Mouse (Mus musculus): ENCODE results near the gene Mrpl52. TPM values are rescaled to one million over a fixed set of nuclear protein-coding genes. Genes with fewer than 3 reads are reported as not detected.

Mrpl52 gene
- polyA plus RNA-seq, 1 experiment from 2014 or later = 40.3 TPM

DNA sequence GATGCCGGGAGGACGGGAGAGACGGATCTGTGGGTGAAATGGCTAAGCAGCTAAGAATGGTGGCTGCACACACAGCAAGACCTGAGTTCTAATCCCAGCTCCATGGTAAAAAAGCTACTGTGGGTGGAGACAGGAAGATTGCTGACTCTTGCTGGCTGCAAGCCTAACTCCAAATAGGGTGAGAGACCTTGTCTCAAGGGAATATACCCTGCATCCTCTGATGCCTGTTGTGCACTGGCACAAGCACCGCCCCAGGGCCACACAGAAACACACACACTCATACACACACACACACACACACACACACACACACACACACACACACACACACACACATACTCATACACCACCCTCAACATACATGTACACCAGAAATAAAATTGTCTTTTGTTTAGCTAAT, 9.9 kb upstream of the Mrpl52 start:
- H3K79me2 ChIP-seq (ENCODE audit: inconsistent target) = no peaks in the 10 kb centered on the region
- H3K36me3 ChIP-seq (ENCODE audit: inconsistent target) = no peaks in the 10 kb centered on the region
- WGBS (ENCODE audit: missing documents) = 92% methylated on average over 4 of the region's 4 CpGs
- H3K4me3 ChIP-seq (ENCODE audit: inconsistent target) = no peak overlapping the region
- no peak overlapping the region for H3K27ac ChIP-seq

GRCm38 (mm10) chr14:54417623-54418081, 9.1 kb upstream of the Mrpl52 start, which contains the start of gene Slc7a7:
Gene Slc7a7 (minus strand): TSS chr14:54417780.
- H3K27ac ChIP-seq = no peak within 1 kb of the TSS
- 41% methylated on average over 19 of the region's 19 CpGs for WGBS (ENCODE audit: missing documents)
- no peak within 1 kb of the TSS for H3K4me3 ChIP-seq (ENCODE audit: inconsistent target)
- H3K79me2 ChIP-seq (ENCODE audit: inconsistent target) = no peaks in the 10 kb centered on the region
- H3K36me3 ChIP-seq (ENCODE audit: inconsistent target) = no peaks in the 10 kb centered on the region

- H3K36me3 ChIP-seq (ENCODE audit: inconsistent target) = no peaks in the 10 kb centered on the region
- no peak overlapping the region for H3K27ac ChIP-seq
- H3K79me2 ChIP-seq (ENCODE audit: inconsistent target) = no peaks in the 10 kb centered on the region
- no peak overlapping the region for H3K4me3 ChIP-seq (ENCODE audit: inconsistent target)
- 97% methylated on average over 2 of the region's 2 CpGs for WGBS (ENCODE audit: missing documents)
Observed at GRCm38 (mm10) chr14:54421014-54421413, 5.7 kb upstream of the Mrpl52 start.

GRCm38 (mm10) chr14:54423406-54423805, 3.3 kb upstream of the Mrpl52 start:
- H3K36me3 ChIP-seq (ENCODE audit: inconsistent target) = no peaks in the 10 kb centered on the region
- H3K4me3 ChIP-seq (ENCODE audit: inconsistent target) = no peak overlapping the region
- no peaks in the 10 kb centered on the region for H3K79me2 ChIP-seq (ENCODE audit: inconsistent target)
- WGBS (ENCODE audit: missing documents) = 60% methylated on average over 5 of the region's 5 CpGs
- H3K27ac ChIP-seq = no peak overlapping the region

DNA sequence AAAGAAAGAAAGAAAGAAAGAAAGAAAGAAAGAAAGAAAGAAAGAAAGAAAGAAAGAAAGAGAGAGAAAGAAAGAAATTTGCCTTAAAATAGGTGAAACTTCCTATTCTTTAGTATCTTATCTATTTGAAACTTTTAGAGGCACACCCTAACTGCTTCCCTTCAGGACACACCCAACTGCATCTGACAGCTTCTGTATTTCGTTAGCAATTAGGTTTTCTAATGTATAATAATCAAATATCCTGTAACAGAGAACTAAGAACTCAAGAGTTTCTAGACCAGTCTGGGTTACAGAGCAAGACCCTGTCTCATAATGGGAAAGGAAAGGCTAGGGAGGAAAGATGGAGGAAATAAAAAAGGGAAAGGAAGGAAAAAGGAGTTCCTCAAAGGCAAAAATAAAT, 2.1 kb upstream of the Mrpl52 start:
- Histone ChIP-seq H3K36me3 (ENCODE audit: inconsistent target) (peaks cover 6% of the 10 kb centered on the region; the same call in 1 of the 2 replicates), H3K79me2 (ENCODE audit: inconsistent target) (no peaks in the 10 kb centered on the region), H3K4me3 (ENCODE audit: inconsistent target) (no peak overlapping the region), H3K27ac (no peak overlapping the region)
- WGBS (ENCODE audit: missing documents) = 71% methylated on average over 1 of the region's 1 CpGs

- Histone ChIP-seq H3K27ac (no peak overlapping the region), H3K4me3 (ENCODE audit: inconsistent target) (no peak overlapping the region), H3K36me3 (ENCODE audit: inconsistent target) (peaks cover 6% of the 10 kb centered on the region; the same call in 1 of the 2 replicates), H3K79me2 (ENCODE audit: inconsistent target) (no peaks in the 10 kb centered on the region)
- 100% methylated on average over 1 of the region's 1 CpGs for WGBS (ENCODE audit: missing documents)
Observed at GRCm38 (mm10) chr14:54425540-54425939, 1.2 kb upstream of the Mrpl52 start.

- Histone ChIP-seq H3K27ac (peak overlapping the region; percentile 82), H3K4me3 (ENCODE audit: inconsistent target) (peak overlapping the region; percentile 46), H3K36me3 (ENCODE audit: inconsistent target) (peaks cover 6% of the 10 kb centered on the region; the same call in 1 of the 2 replicates), H3K79me2 (ENCODE audit: inconsistent target) (no peaks in the 10 kb centered on the region)
- WGBS (ENCODE audit: missing documents) = 26% methylated on average over 14 of the region's 14 CpGs
Observed at GRCm38 (mm10) chr14:54426003-54426688, 563 bp upstream of the Mrpl52 start.

GRCm38 (mm10) chr14:54427696-54428095, 987 bp downstream of the Mrpl52 start:
- no peak overlapping the region for H3K4me3 ChIP-seq (ENCODE audit: inconsistent target)
- 83% methylated on average over 7 of the region's 7 CpGs for WGBS (ENCODE audit: missing documents)
- H3K79me2 ChIP-seq (ENCODE audit: inconsistent target) = no peaks in the 10 kb centered on the region; the same call in 1 of the 2 replicates
- no peak overlapping the region for H3K27ac ChIP-seq
- H3K36me3 ChIP-seq (ENCODE audit: inconsistent target) = peaks cover 6% of the 10 kb centered on the region; the same call in 1 of the 2 replicates

GRCm38 (mm10) chr14:54428421-54428820, 1.7 kb downstream of the Mrpl52 start:
- 92% methylated on average over 5 of the region's 5 CpGs for WGBS (ENCODE audit: missing documents)
- no peak overlapping the region for H3K4me3 ChIP-seq (ENCODE audit: inconsistent target)
- H3K36me3 ChIP-seq (ENCODE audit: inconsistent target) = peaks cover 6% of the 10 kb centered on the region; the same call in 1 of the 2 replicates
- H3K79me2 ChIP-seq (ENCODE audit: inconsistent target) = no peaks in the 10 kb centered on the region; the same call in 1 of the 2 replicates
- no peak overlapping the region for H3K27ac ChIP-seq

GRCm38 (mm10) chr14:54429332-54430093, 2.8 kb downstream of the Mrpl52 start:
- Histone ChIP-seq H3K36me3 (ENCODE audit: inconsistent target) (peaks cover 6% of the 10 kb centered on the region; the same call in 1 of the 2 replicates), H3K27ac (no peak overlapping the region), H3K4me3 (ENCODE audit: inconsistent target) (no peak overlapping the region), H3K79me2 (ENCODE audit: inconsistent target) (no peaks in the 10 kb centered on the region; the same call in 1 of the 2 replicates)
- 89% methylated on average over 7 of the region's 7 CpGs for WGBS (ENCODE audit: missing documents)

DNA sequence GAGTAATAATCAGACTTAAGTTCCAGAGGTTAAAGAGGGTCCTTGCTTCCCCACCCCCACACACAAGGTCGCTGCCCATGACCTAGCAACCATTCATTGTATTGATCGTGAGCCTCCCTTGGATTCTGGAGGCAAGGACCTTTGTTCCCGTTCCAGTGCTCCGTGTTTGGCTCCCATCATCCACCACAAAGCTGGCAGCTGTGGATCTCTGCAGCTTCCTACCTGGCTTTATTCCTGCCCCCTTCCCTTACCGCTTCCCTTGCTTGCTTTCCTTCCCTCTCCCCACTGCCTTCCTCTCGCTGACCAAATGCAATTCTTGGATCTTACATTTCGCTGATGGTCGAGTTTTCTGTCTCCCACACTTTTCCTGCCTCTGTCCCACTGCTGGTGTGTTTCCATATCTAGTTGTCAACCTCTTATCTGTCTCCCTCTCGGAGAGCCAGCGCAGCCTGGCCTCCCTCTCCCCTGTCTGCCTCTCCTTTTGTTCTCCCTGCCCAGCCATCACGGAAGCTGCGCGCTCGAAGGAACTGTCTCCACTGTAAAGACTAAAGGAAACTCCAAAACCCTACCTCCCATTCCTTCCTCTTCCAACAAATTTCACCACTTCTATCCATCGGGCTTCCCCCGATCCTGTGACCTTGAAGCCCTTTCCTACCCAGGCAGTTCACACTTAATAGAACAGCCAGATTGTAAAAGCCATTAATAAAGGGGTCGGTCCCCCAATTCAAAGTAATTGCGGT, 3.9 kb downstream of the Mrpl52 start:
- Histone ChIP-seq H3K79me2 (ENCODE audit: inconsistent target) (no peaks in the 10 kb centered on the region; the same call in 1 of the 2 replicates), H3K4me3 (ENCODE audit: inconsistent target) (no peak overlapping the region), H3K27ac (no peak overlapping the region), H3K36me3 (ENCODE audit: inconsistent target) (peaks cover 6% of the 10 kb centered on the region; the same call in 1 of the 2 replicates)
- WGBS (ENCODE audit: missing documents) = 83% methylated on average over 18 of the region's 18 CpGs

- H3K4me3 ChIP-seq (ENCODE audit: inconsistent target) = no peak within 1 kb of the TSS
- H3K36me3 ChIP-seq (ENCODE audit: inconsistent target) = peaks cover 6% of the 10 kb centered on the region; the same call in 1 of the 2 replicates
- no peak within 1 kb of the TSS for H3K27ac ChIP-seq
- WGBS (ENCODE audit: missing documents) = 12% methylated on average over 49 of the region's 49 CpGs
- no peaks in the 10 kb centered on the region; the same call in 1 of the 2 replicates for H3K79me2 ChIP-seq (ENCODE audit: inconsistent target)
Observed at GRCm38 (mm10) chr14:54431334-54432077, 4.8 kb downstream of the Mrpl52 start, which contains the start of gene Mmp14. Gene Mmp14 (plus strand): TSS chr14:54431612.

DNA sequence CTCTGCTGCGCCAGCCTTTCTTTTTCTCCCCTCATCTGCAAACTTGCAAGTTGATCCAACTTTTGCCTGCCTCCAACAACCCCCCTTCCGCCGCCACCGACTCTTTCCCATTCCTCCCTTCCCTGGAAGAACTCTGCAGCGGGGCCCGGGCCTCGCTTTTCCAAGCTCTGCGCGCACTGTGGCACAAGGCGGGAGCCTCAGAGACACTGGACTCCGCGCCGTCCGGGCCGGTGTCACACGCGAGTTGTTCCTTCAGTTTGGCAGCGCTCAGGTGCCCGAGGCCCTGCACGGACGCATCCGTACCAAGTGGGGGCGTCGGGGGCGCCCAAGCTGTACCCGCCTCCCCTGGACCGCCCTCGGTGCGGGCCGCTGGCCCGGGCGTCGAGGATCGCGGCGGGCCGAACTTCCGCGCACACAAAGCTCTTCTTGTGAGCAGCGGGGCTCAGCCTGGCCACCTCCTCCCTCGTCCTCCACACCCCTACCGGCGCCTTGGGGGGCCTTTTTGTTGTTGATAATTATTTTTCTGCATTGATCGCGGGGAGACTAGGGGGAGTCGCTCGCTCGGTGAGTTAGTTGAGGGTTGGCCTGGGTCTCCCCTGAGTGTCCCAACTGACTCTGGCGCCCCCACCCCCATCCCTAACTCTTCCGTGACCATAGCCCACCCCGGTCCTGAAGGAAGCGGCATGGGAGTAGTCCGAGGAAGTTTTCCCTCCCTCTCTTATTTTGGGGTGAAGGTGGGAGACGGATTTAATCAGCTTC, 5.5 kb downstream of the Mrpl52 start:
- Histone ChIP-seq H3K4me3 (ENCODE audit: inconsistent target) (no peak overlapping the region), H3K36me3 (ENCODE audit: inconsistent target) (peaks cover 6% of the 10 kb centered on the region; the same call in 1 of the 2 replicates), H3K79me2 (ENCODE audit: inconsistent target) (no peaks in the 10 kb centered on the region; the same call in 1 of the 2 replicates), H3K27ac (no peak overlapping the region)
- 34% methylated on average over 49 of the region's 54 CpGs for WGBS (ENCODE audit: missing documents)

Measured in macrophage (primary cell).